Mouse (Mus musculus) mature B cell (primary cell): ENCODE measurements around the gene Podxl2.

ENCODE experiments used
- in situ Hi-C: fragments of 300-500 bp; cut with MboI; formaldehyde crosslinking; loops from 2 replicates; pipeline ENCODE4 v1.14.3; 2019

Gene Podxl2

GRCm38 (mm10) chr6:88803051-88803450, 71.8 kb downstream of the Podxl2 start:
- in situ Hi-C loops: no loop called here

- in situ Hi-C loops: no loop called here
Observed at GRCm38 (mm10) chr6:88800735-88801134, 74.1 kb downstream of the Podxl2 start.

- in situ Hi-C loops: no loop called here
Observed at GRCm38 (mm10) chr6:88800191-88800590, 74.7 kb downstream of the Podxl2 start.

GRCm38 (mm10) chr6:88794561-88794971, 80.3 kb downstream of the Podxl2 start:
- in situ Hi-C loops: no loop called here

- in situ Hi-C loops: no loop called here
Observed at GRCm38 (mm10) chr6:88793872-88794271, 81.0 kb downstream of the Podxl2 start.

DNA sequence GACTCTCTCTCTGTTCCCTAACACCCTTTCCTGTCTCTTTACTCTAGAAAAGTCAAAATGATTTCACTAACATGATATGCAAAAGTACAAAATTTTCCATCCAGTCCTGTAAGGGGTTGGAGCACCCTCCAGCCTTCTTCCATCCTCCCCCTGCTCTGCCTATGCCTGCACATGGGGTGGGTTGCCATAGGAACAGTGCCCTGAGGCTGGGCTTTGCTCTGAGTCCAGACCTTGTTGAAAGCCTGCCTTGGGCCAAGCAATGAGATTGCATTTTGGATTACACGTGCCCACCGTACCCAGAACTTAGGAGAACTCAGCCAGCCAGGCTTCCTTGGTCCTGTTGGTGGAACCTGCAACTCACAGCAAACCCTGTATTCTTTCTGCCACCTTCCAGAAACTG, 81.6 kb downstream of the Podxl2 start:
- in situ Hi-C loops: no loop called here
